Mouse (Mus musculus): ENCODE data around the gene Arhgef11.
"Not testable (repeated sequence)": the region's sequence is repeated elsewhere in the genome, so short reads cannot be mapped to it uniquely, and the experiment has no call there.

The Arhgef11 gene

DNA sequence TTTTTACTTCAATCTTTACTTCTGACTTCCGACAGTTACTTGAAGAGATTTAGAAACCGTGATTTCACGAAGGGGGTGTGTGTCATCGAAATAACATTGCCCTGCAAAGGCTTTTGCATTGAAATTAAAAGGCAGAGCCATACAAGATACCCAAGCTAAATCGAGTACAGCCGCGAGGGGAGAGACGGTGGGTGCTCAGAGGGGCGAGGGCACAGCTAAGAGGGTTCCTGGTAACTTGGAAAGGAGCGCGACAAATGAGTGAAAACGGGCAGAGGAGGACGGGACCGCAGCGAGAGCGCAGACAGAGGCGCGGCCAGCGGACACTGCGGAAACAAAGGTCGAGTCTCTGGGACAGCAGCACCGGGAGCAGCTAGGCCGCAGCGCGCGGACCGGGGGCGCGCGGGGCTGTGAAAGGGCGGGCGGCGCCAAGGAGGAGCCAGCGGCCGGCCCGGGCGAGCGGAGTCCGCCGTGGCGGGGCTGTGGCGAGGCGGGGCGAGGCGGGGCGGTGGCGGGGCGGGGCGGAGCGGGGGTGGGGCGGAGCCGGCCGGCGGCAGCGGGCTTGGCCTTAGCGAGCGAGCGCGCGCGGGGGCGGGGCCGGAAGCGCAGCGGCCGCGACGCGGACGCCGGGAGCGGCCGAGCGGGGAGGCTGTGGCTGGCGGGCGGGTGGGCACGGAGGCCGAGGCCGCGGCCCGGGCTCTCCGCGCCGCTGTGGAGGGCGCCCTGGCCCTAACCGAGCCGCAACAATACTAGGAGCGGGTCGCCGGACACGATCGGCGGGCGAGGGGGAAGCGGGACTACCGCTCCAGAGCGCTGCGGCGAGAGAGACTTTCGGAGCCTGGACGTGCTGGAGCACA is at the start of gene Arhgef11:
Gene Arhgef11, plus strand, starts transcription at position 603 of the 854 bp plus-strand sequence.
- peak; percentile 76 for DNase-seq

DNA sequence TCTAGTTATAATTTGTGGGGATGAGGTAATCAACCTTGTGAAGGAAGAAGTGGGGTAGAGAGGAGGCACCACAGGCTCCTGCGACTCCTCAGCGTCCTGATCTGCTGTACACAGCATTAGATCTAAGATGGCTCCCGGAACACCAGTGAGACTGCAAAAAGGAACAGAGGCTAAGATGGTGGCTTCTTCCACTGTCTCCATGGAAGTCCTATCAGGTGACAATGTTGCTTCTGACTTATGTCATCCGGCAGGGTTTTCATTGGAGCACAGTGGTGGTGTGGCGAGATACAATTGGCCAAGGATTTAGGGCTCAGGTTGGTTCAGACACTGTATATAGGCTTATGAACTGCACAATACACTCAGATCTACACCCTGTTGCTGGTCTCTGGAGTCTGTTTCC is 48.7 kb upstream of the Arhgef11 start:
- no peak for DNase-seq

DNA sequence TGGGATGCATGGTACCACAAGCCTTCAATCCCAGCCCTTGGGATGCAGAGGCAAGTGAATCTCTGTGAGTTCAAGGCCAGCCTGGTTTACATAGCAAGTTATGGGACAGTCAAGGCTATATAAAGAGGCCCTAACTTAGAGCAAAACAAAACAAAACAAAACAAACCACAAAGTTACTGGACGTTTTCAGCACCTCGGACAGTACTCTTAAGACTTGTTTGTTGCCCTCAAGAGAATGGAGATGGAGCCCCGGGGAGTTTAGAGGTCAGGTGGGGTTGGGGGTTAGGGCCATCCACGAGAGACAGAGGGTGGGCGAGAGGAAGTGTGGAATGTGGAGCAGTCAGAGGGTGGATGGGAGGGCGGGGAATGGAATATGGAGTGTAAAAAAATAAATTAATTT is 41.6 kb upstream of the Arhgef11 start:
- DNase-seq = no peak

DNA sequence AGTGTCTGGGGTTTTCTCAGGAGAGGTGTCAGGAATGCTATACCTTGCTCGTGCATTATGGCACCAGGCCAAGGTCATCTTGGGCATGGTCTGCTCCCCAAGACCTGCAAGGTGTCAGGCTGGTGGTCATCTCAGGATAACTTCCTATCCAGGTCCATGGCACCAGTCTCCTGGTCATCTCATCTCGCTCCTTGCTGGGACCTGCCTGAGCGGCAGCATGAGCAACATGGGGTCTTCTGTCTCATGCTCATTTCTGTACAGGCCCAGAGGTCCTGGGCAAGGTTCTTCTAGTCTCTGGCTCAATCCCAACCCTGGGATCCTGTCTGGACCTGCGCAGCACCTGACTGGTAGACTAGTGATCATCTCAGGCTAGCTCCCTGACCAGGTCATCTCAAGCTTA is 35.1 kb upstream of the Arhgef11 start:
- no peak for DNase-seq

DNA sequence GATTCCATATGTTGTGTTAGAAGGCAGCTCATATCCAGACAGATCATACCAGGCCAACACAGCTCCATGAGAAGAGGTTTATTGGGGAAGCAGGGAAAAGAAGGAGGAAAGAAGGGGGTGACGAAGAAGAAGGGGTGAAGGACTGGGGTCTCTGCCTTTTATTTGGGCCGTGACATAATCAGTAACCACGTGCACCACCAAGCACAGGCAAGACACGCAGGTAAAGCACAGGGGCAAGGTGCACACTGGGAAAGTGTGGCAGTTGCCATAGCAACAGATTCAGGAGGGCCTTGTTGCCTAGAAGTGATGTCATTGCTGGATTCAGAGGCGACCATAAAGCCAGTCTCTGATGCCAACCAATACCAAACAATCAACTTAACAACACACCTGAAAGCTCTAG is 23.6 kb upstream of the Arhgef11 start:
- no peak for DNase-seq

DNA sequence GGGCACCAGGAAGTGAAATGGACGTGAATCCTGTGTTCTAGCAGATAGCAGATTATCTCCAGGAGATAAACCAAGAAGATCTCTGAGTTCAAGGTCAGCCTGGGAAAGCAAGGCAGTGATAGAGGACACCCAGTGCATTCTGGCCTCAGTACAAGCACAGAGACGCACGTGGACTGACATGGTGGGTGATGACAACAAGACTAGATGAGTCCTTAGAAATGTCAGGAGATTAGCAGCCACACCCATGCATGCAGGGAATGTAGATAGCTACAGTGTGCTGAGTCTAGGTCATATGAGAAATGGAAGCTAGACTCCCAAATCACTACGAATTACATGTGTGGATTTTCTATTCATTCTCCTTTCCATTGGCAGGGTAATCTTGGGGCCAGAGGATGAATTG is 22.0 kb upstream of the Arhgef11 start:
- DNase-seq = not testable (repeated sequence)

DNA sequence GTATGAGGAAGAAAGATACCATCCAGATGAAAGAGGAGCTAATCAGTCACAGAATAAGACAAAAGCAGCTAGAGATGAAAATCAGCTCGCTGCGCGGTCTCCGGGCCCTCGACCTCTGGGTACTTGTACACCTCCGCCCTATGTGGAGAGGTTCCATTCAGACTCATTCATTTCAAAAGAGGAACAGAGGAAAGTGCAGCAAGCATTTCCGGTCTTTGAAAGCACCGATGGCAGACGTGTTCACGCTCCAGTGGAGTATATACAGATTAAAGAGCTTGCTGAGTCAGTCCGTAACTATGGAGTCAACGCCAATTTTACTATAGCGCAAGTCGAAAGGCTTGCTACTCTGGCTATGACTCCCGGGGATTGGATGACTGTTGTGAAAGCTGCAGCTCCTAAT is 16.3 kb upstream of the Arhgef11 start:
- not testable (repeated sequence) for DNase-seq

DNA sequence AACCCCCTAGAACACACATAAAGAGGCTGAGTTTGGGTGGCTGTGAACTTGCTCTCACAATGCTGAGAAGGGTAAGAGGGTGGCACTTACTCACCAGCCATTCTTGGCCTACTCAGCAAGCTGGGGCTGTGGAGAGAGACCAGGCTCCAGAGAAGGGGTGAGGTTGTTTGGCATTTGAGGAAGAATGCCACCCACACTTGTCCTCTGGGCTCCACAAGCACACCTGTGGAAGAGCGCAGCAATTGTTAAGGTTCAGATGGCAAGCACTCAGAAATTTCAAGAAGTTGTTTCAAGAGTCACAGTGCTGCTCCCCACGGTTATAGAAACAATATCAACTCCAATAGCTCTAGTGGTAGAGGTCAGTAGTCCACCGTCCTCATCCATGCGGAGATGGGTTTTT is 1.0 kb upstream of the Arhgef11 start:
- DNase-seq = no peak

DNA sequence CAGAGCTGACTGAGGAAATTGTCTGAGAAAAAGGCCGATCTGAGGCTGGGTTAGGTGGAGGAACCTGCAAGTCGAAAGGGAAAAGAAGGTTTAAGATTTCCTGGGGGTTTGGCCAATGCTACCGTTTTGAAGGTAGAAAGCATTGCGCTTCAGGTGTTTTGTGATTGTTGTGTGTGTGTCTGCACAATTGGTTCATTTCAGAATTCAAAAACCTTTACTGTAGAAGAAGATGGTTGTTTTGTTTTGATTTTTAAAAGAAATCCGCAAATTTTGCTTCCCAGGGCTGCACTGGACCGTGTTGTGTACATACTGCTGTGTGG is 412 bp downstream of the Arhgef11 start:
- DNase-seq = no peak

DNA sequence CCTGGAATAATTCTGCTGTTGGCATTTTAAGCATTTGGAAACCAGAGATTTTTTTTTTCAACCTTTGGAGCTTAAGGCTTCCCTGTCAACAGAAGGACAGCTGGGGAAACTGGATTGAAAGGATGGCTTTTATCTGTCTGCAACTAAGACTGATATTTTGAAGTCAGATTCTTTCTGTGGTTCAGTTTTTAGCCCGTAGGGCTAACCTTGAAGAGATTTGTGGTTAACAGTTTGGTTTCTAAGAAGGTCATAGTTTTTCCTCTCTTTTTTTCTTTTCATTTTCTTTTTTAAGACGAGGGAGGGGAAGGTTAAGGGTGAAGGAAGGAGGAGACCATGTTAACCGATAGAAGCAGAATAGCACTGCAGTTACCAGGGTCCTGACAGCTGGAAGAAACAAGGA is 881 bp downstream of the Arhgef11 start:
- DNase-seq = no peak

DNA sequence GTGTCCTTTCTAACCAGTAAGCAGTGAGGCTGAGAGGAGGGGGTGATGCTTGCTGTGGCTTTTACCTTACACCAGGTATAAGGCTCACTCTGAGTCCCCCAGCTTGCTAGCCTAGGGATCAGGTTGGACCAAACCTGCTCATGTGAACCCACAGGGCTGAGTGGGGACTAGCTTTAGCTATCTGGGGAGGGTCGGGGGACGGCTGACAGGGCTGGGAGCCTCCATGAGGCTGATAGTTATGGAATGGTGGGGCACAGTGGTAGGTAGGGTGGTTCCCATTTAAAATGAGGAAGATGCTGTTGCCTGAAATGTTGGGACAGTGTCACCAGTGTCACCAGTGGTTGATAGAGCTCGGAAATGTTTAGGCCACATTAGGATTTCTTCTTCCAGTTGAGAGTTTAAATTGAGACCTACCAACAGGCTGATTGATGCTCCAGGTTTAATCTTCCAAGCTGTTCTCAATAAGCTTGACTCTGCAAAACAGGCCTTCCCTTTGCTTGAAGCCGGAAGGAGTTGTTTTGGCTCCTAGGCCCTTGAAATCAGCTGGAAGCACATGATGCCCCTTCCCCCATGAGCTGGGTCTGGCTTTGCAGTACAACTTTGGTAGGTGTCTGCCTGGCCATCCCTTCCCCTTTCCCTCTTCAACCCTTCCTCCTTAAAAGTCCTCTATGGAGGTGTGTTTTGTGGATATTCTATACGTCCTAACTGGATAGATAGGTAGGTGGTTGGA is 1.8 kb downstream of the Arhgef11 start:
- no peak for DNase-seq

DNA sequence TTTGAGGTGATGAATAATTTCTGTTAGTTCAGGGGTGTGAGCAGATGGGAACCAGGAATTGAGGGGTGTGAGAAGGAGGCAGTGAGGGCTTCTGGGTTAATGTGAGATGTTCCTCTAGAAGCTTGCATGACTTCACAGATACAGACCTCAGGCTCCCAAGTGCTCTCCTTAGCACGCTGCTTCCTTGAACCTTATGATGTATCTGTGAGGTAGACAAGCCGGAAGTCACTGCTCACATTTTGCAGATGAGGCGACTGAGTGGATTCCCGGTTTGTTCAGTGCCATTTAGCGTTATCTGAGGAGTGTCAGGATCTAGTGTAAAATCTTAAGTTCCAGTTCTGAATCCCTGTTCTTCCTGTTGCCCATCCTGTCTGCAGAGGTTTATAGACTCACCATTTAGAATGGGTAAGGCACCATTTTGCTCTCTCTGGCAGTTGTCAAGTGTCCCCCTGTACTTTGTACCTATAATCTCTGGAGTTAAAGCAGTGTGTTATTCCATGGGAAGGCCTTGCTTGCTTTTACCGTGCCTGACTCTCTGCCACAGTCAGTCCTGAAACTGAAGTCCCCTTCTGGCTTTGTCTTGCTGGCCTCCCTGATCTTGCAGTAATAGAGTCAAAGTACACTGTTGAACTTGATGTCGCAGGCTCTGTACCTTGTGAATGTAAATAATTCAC is 3.0 kb downstream of the Arhgef11 start:
- no peak for DNase-seq

DNA sequence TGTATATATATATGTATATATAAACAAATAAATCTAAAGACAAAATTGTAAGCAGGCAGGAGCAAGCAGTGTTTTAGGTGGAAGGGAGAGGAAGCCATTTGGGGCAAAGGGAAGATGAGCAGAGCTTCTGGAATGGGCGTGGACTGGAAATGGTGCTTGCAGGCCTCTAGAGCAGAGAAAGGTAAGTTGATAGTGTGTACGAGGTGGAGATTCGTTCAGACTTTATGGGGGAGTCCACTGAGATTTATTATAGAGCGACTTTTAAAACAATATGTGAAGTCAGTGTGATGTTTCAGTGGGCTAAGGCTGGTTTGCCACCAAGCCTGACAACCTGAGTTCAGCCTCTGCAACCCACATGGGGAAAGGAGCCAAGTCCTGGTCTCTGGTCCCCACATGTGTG is 7.5 kb downstream of the Arhgef11 start:
- DNase-seq = no peak

DNA sequence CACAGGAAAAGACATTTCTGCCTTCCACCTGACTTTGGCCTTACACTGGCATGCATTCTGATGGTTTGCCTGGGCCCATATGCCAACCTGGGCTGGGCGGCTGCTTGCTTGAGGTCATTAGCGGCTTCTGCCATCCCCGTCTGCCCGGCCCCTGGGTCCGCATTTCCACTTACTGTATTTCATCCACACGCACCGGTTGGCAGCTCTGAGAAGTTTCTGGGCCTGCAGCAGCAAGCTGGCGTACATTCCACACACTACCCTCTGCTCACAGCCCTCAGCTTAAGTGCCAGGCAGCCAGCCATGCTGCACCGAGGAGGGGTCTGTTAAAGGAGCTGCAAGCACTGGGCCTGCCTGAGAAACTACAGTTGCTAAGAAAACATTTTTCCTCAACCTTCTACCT is 13.5 kb downstream of the Arhgef11 start:
- peak; percentile 22 for DNase-seq

DNA sequence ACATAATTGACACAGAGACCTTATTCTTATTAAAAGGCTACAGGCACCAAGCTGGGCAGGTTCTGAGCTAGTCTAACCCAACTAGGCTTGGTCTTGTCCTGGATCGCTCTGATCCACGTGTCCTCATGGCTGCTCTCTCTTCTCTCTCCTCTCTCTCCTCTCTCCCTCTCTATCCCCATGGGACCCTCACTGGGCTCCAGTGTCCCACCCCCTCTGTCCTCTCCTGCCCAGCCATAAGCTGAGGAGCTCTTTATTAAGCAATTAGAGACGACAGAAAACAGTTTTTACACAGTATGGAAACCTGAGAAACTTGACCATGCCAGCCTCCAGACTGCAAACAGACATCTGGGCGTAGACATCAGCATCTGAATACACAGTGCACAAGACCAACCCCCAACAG is 14.0 kb downstream of the Arhgef11 start:
- DNase-seq = no peak

DNA sequence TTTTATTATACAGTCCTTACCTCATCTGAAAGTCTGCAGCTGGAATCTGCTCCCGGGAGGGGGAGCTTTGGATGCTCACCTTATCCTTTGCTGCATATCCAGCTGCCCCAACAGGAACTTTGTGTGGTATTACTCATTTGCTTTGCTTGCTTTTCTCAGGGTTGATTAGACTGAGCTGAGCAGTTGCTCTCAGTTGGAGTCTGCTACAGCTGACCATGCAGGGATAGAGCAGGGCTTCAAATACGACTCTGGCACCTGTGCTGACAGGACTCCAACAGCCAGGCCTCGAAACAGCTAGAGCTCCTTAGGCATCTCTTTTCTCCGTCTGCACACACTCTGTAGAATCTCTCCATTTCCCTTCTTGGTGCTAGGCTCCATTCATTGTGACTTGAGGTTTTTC is 18.2 kb downstream of the Arhgef11 start:
- DNase-seq = no peak

DNA sequence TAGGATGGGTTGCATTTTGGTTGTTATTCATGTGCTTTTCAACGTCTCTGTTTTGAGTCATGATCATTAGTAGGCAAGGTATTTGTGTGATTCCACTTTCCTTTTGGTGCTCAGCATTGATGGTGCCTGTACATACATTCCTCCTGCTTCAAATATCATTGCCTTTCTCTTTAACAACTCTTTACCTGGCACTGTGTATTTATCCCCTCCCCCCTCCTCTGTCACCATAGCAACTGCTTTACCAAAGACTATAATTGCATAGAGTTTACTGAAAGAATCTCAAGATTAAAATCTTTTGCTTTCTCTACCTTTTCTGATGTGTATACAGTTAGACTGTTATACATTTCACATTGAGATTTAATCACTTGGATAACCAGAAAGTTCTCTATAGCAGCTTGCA is 26.1 kb downstream of the Arhgef11 start:
- no peak for DNase-seq

DNA sequence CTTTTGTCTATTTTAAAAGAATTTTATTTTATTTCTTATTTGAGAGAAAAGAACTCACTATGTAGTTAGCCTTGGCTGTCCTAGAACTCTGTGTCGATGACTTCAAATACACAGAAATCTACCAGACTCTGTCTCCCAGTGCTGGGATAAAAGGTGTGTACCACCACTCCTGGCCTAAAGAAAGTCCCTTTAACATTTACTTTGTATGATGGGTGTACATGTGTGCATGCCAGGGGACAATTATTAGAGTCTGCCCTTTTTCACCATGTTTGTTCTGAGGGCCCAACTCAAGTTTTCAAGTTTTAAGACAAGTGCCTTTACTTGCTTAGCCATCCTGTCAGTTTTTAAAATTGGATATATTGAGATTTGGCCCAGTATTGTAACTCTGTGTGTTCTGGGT is 28.8 kb downstream of the Arhgef11 start:
- DNase-seq = no peak

DNA sequence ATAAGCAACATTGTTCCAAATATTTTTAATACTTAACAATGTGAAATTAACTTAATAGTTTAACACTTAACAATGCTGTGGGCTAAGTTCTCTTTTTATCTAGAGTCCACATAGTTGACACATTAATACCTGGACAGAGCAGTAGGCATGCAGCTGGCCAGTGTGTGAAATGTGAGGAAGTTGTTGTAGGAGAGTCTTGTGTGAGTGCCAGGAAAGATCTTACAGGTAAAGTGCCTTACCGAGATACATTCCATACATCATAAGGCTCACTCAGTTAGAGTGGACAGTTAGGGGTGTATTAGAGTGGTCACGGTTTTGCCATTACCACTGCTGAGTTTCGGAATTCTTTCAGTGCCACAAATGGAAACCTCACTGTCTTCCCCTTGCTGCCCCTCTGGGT is 31.7 kb downstream of the Arhgef11 start:
- DNase-seq = no peak

DNA sequence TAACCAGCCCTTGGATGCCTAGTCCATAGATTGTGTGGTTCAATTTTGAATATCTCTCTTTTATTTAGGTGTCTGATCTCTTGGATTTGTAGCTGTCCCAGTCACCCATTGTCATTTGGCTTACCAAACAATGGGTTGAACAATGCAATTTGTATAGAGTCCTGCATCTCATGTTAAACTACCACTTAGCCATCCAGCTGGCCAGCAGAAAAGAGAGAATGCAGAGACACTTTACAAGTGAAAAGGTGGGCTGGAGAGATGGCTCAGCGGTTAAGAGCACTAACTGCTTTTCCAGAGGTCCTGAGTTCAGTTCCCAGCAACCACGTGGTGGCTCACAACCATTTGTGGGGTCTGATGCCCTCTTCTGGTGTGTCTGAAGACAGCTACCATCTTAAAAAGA is 41.0 kb downstream of the Arhgef11 start:
- no peak for DNase-seq

DNA sequence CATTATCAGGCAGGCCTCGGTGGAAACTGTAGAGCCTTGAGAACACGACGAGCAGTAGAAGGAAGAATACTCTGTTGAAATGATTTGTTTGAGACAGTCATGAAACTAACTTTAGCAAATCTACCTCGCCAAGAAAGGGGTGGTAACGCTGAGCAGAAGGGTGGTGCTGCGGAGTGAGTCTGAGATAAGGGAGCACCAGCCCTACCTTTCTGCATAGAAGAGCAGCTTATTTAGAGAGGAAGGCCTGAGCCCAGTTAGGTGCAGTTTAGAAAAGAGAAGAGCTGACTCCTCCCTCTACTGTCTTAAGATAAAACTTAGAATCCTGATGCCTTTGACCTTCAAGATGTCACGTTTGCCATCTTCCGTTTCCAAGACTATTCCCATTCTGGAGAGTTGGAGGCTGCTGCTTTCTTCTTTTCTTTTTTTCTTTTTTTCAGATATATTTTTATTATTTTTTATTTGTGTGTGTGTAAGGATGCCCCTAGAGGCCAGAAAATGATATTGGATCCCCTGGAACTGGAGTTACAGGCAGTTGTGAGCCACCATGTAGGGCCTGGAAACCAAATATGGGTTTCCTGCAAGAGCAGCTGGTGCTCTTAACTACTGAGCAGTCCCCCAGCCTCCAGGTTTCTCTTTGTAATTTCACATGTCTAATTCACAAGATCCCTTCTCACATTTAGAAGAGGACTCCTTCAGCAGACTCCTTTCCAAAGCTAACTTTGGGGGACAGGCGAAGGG is 42.5 kb downstream of the Arhgef11 start:
- no peak for DNase-seq

DNA sequence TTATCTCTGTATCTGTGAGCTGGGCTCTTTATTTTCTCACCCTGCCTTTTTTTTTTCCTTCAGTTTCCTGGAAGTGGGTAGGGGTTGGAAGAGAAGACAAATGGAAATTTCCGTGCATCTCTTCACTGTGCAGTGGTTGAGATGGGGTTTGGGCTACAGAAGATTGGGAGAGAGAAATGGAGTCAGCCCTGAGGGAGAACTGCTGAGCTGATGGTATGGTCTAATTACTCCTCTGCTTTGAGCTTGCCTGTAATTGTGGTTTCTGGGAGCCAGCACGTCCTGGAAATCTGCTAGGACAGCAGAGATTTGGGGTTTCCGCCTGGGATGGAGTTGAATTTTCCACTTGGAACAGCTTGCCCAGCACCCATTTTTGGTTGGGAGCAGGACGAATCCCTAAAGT is 43.1 kb downstream of the Arhgef11 start:
- no peak for DNase-seq

DNA sequence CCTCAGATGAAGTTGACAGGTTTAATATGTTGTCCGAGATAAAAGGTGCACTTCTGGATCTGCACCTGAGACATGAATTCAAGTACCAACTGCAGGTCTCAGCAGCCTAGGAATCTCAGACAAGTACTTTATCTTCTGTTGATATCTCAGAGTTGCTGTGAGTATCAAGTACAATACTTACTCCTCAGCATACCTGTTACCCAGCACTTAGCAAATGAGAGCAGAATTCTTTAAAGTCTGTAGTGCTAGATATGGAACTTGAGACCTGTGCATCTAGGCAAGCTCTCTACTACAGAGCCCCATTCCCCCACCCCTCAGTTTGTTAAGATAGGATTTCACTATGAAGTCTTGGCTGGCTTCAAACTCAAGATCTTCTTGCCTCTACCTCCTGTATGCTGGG is 43.9 kb downstream of the Arhgef11 start:
- DNase-seq = no peak

All from cerebellum, adult 11 months (tissue).